Mouse (Mus musculus): ENCODE measurements at regions not wholly inside any gene's neighbourhood (a gene's known extent, or its start where the extent isn't known, plus 50 kb on each side); places are given as distances from the start of the nearest gene placed in this dataset.

- Histone ChIP-seq H3K9ac (replicated peaks; ENCODE audit: low read length) (no peak overlapping the region), H3K4me2 (ENCODE audit: low read depth, low read length) (no peak overlapping the region), H3K4me1 (ENCODE audit: control insufficient read depth, insufficient read depth, low read length) (no peaks in the 10 kb centered on the region), H3K27me3 (ENCODE audit: control insufficient read depth, insufficient read depth, low read length) (no peaks in the 10 kb centered on the region), H3K4me3 (ENCODE audit: low read depth, low read length) (no peak overlapping the region), H3K36me3 (replicated peaks; ENCODE audit: control insufficient read depth, insufficient read depth, low read depth, low read length) (no peaks in the 10 kb centered on the region), H3K9me3 (replicated peaks; ENCODE audit: control insufficient read depth, low read length) (no peaks in the 10 kb centered on the region), H3K27ac (replicated peaks; ENCODE audit: low read depth, low read length) (no peak overlapping the region)
- DNase-seq (ENCODE audit: low spot score): no peak
- 83% methylated on average over 3 of the region's 3 CpGs for WGBS
- no peak for ATAC-seq (replicated peaks; ENCODE audit: insufficient number of reproducible peaks, low FRiP score, low TSS enrichment, low read depth)
Observed at GRCm38 (mm10) chr12:12446281-12446680, 184.3 kb downstream of the Fam49a start.

- WGBS: 90% methylated on average over 4 of the region's 4 CpGs
- DNase-seq (ENCODE audit: low spot score) (no peak), ATAC-seq (replicated peaks; ENCODE audit: insufficient number of reproducible peaks, low FRiP score, low TSS enrichment, low read depth) (no peak)
- Histone ChIP-seq H3K36me3 (replicated peaks; ENCODE audit: control insufficient read depth, insufficient read depth, low read depth, low read length) (no peaks in the 10 kb centered on the region), H3K27ac (replicated peaks; ENCODE audit: low read depth, low read length) (no peak overlapping the region), H3K27me3 (ENCODE audit: control insufficient read depth, insufficient read depth, low read length) (no peaks in the 10 kb centered on the region), H3K4me1 (ENCODE audit: control insufficient read depth, insufficient read depth, low read length) (no peaks in the 10 kb centered on the region), H3K9me3 (replicated peaks; ENCODE audit: control insufficient read depth, low read length) (no peaks in the 10 kb centered on the region), H3K4me3 (ENCODE audit: low read depth, low read length) (no peak overlapping the region), H3K4me2 (ENCODE audit: low read depth, low read length) (no peak overlapping the region), H3K9ac (replicated peaks; ENCODE audit: low read length) (no peak overlapping the region)
Observed at GRCm38 (mm10) chr12:12442872-12443271, 180.9 kb downstream of the Fam49a start.

- DNase-seq (ENCODE audit: low spot score) (no peak), ATAC-seq (replicated peaks; ENCODE audit: insufficient number of reproducible peaks, low FRiP score, low TSS enrichment, low read depth) (no peak)
- H3K9ac ChIP-seq (replicated peaks; ENCODE audit: low read length): no peak overlapping the region
- H3K4me2 ChIP-seq (ENCODE audit: low read depth, low read length): no peak overlapping the region
- no peak overlapping the region for H3K4me3 ChIP-seq (ENCODE audit: low read depth, low read length)
- no peaks in the 10 kb centered on the region for H3K4me1 ChIP-seq (ENCODE audit: control insufficient read depth, insufficient read depth, low read length)
- no peaks in the 10 kb centered on the region for H3K9me3 ChIP-seq (replicated peaks; ENCODE audit: control insufficient read depth, low read length)
- H3K27ac ChIP-seq (replicated peaks; ENCODE audit: low read depth, low read length): no peak overlapping the region
- H3K27me3 ChIP-seq (ENCODE audit: control insufficient read depth, insufficient read depth, low read length): no peaks in the 10 kb centered on the region
- H3K36me3 ChIP-seq (replicated peaks; ENCODE audit: control insufficient read depth, insufficient read depth, low read depth, low read length): no peaks in the 10 kb centered on the region
- 95% methylated on average over 1 of the region's 1 CpGs for WGBS
Observed at GRCm38 (mm10) chr12:12436379-12436778, 174.4 kb downstream of the Fam49a start.

- Histone ChIP-seq H3K9me3 (replicated peaks; ENCODE audit: control insufficient read depth, low read length) (no peaks in the 10 kb centered on the region), H3K9ac (replicated peaks; ENCODE audit: low read length) (no peak overlapping the region), H3K27me3 (ENCODE audit: control insufficient read depth, insufficient read depth, low read length) (no peaks in the 10 kb centered on the region), H3K4me2 (ENCODE audit: low read depth, low read length) (no peak overlapping the region), H3K27ac (replicated peaks; ENCODE audit: low read depth, low read length) (no peak overlapping the region), H3K4me3 (ENCODE audit: low read depth, low read length) (no peak overlapping the region), H3K4me1 (ENCODE audit: control insufficient read depth, insufficient read depth, low read length) (no peaks in the 10 kb centered on the region), H3K36me3 (replicated peaks; ENCODE audit: control insufficient read depth, insufficient read depth, low read depth, low read length) (no peaks in the 10 kb centered on the region)
- WGBS: 69% methylated on average over 1 of the region's 1 CpGs
- no peak for DNase-seq (ENCODE audit: low spot score)
- ATAC-seq (replicated peaks; ENCODE audit: insufficient number of reproducible peaks, low FRiP score, low TSS enrichment, low read depth): no peak
Observed at GRCm38 (mm10) chr12:12432597-12432996, 170.7 kb downstream of the Fam49a start.
